8 mouse cellular contexts compared by ENCODE assay signal in genomic region chr19:23961516-23961915, GRCm38 (mm10).
DNase-seq lines count a peak whose midpoint lies in the region; ATAC-seq and TF ChIP-seq lines count a peak whose summit lies in the region.

No protein-coding gene starts in this region.

- TF ChIP-seq POLR2A in MEL (IDR thresholded peaks at IDR 0.05; ENCODE audit: control insufficient read depth in 1 of 2, insufficient read depth in 1 of 2, low read depth in 1 of 2, low read length in 2 of 2, poor library complexity in 1 of 2): no peak
- no peak for TF ChIP-seq POLR2A in brain, embryonic 14.5 days (IDR thresholded peaks at IDR 0.05; ENCODE audit: borderline replicate concordance, extremely low read depth, insufficient read depth, insufficient read length, poor library complexity, severe bottlenecking)

- peak; percentile 70 for TF ChIP-seq RAD21 in MEL (IDR thresholded peaks at IDR 0.05; ENCODE audit: low read depth, low read length)

- H3K36me3 ChIP-seq in MEL (ENCODE audit: control insufficient read depth in 1 of 2, insufficient read depth in 2 of 2, low read length in 2 of 2): no peaks in the 10 kb centered on the region
- H3K36me3 ChIP-seq in forebrain, embryonic 12.5 days (replicated peaks): no peaks in the 10 kb centered on the region
- no peaks in the 10 kb centered on the region for H3K36me3 ChIP-seq in hindbrain, embryonic 10.5 days

- peak; percentile 43 for DNase-seq in MEL (ENCODE audit: low read depth, low spot score)
- peak; percentile 88 for DNase-seq in brain, embryonic 14.5 days (ENCODE audit: low read depth)
- DNase-seq in hindbrain, embryonic 10.5 days (ENCODE audit: low spot score): peak; percentile 82
- DNase-seq in layer of hippocampus, postnatal 14 days (ENCODE audit: low spot score in 2 of 2): peak; percentile 73 to 79
- DNase-seq in skeletal muscle tissue, adult 2 months (ENCODE audit: low read depth, low spot score): peak; percentile 62

- H3K27ac ChIP-seq in MEL (ENCODE audit: control insufficient read depth, low read depth, low read length): no peak overlapping the region
- H3K27ac ChIP-seq in forebrain, embryonic 12.5 days: no peak overlapping the region
- no peak overlapping the region for H3K27ac ChIP-seq in hindbrain, embryonic 10.5 days

- H3K4me2 ChIP-seq in forebrain, embryonic 12.5 days: no peak overlapping the region

- H3K9me3 ChIP-seq in MEL (replicated peaks; ENCODE audit: insufficient read depth, low read length): no peaks in the 10 kb centered on the region
- H3K9me3 ChIP-seq in forebrain, embryonic 12.5 days: no peaks in the 10 kb centered on the region
- no peaks in the 10 kb centered on the region for H3K9me3 ChIP-seq in hindbrain, embryonic 10.5 days

- H3K4me1 ChIP-seq in MEL (ENCODE audit: control insufficient read depth in 1 of 2, insufficient read depth in 2 of 2, low read length in 2 of 2): no peaks in the 10 kb centered on the region
- H3K4me1 ChIP-seq in forebrain, embryonic 12.5 days: peaks cover 30% of the 10 kb centered on the region
- H3K4me1 ChIP-seq in hindbrain, embryonic 10.5 days (replicated peaks): peaks cover 21% of the 10 kb centered on the region

- ATAC-seq in forebrain, embryonic 12.5 days (ENCODE audit: low FRiP score): peak; percentile 81
- ATAC-seq in megakaryocyte progenitor cell, adult 5-6 weeks (replicated peaks; ENCODE audit: poor library complexity): peak; percentile 83
- ATAC-seq in inflammation-experienced regulatory T-cells, adult 6 months: no peak

- no peak for TF ChIP-seq EP300 in MEL (IDR thresholded peaks at IDR 0.05; ENCODE audit: low read depth in 1 of 2, low read length in 2 of 2)

- no peak overlapping the region for H3K9ac ChIP-seq in MEL (ENCODE audit: control insufficient read depth, low read depth, low read length, poor library complexity, severe bottlenecking)
- H3K9ac ChIP-seq in forebrain, embryonic 12.5 days: no peak overlapping the region

- no peaks in the 10 kb centered on the region for H3K27me3 ChIP-seq in MEL (ENCODE audit: control insufficient read depth in 1 of 2, insufficient read depth in 2 of 2, low read length in 2 of 2)
- H3K27me3 ChIP-seq in forebrain, embryonic 12.5 days: no peaks in the 10 kb centered on the region
- no peaks in the 10 kb centered on the region for H3K27me3 ChIP-seq in hindbrain, embryonic 10.5 days (ENCODE audit: insufficient read depth, poor library complexity, severe bottlenecking)

- H3K4me3 ChIP-seq in MEL (ENCODE audit: control insufficient read depth in 1 of 2, insufficient read depth in 1 of 2, low read depth in 2 of 2, low read length in 2 of 2): no peak overlapping the region
- H3K4me3 ChIP-seq in forebrain, embryonic 12.5 days (replicated peaks): no peak overlapping the region
- H3K4me3 ChIP-seq in hindbrain, embryonic 10.5 days: no peak overlapping the region

- no peaks in the 10 kb centered on the region for H3K79me2 ChIP-seq in MEL (ENCODE audit: control insufficient read depth, insufficient read depth, low read length, poor library complexity)

- peak; percentile 66 to 82 (median 70) for TF ChIP-seq CTCF in MEL (IDR thresholded peaks at IDR 0.05 in 2 of 3, conservative IDR thresholded peaks at IDR 0.05 in 1 of 3; ENCODE audit: control insufficient read depth in 1 of 3, insufficient read depth in 1 of 3, low read depth in 2 of 3, low read length in 3 of 3, poor library complexity in 1 of 3, severe bottlenecking in 1 of 3)
- peak; percentile 96 for TF ChIP-seq CTCF in brain, embryonic 14.5 days (IDR thresholded peaks at IDR 0.05; ENCODE audit: borderline replicate concordance, extremely low read depth, insufficient read depth, insufficient read length)

- WGBS in forebrain, embryonic 12.5 days: 2% methylated on average over 8 of the region's 8 CpGs
- 3% methylated on average over 8 of the region's 8 CpGs for WGBS in hindbrain, embryonic 10.5 days

TF ChIP-seq in MEL, 35 proteins besides CTCF, POLR2A, EP300 and RAD21:
- TF ChIP-seq ZNF384 (IDR thresholded peaks at IDR 0.05; ENCODE audit: low read depth, low read length) (no peak), NELFE (IDR thresholded peaks at IDR 0.05; ENCODE audit: low read depth, low read length) (no peak), UBTF (IDR thresholded peaks at IDR 0.05; ENCODE audit: borderline replicate concordance, insufficient read depth, low read depth, low read length) (no peak), SMC3 (IDR thresholded peaks at IDR 0.05; ENCODE audit: low read depth, low read length) (peak; percentile 59)
TF ChIP-seq in MEL: peak in this region for 1.
